Mouse (Mus musculus): ENCODE results near the gene Smoc2. TPM values are rescaled to one million over a fixed set of nuclear protein-coding genes. Genes with fewer than 3 reads are reported as not detected.

The Smoc2 gene
- polyA plus RNA-seq, 1 experiment from 2014 or later, result 169 TPM

DNA sequence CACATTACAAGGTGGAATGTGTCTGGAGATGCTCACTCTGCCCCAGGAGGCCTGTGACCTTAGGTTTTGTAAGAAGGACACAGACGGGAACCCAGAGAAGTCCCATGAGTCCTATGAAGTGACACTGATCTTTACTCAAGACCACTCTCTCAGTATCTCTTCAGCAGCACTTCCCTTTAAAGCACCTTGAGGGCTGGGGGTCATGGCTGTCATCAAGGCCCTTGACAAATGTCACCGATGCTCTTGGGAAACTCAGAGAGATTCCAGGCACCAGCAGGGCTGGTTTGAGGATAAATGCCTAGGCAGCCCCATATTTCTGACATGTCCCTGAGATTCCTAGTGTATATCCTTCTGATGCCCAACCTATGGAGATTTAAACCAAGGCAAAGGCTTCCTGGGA, 113.1 kb downstream of the Smoc2 start:
- Histone ChIP-seq H3K9ac (no peak overlapping the region), H3K4me3 (no peak overlapping the region), H3K36me3 (peaks cover 4% of the 10 kb centered on the region; the same call in 1 of the 2 replicates), H3K4me2 (replicated peaks) (no peak overlapping the region), H3K9me3 (no peaks in the 10 kb centered on the region), H3K27me3 (no peaks in the 10 kb centered on the region), H3K27ac (no peak overlapping the region), H3K4me1 (peaks cover 28% of the 10 kb centered on the region)
- no peak for ATAC-seq (ENCODE audit: low FRiP score, low read depth)
- 69% methylated on average over 2 of the region's 2 CpGs for WGBS

DNA sequence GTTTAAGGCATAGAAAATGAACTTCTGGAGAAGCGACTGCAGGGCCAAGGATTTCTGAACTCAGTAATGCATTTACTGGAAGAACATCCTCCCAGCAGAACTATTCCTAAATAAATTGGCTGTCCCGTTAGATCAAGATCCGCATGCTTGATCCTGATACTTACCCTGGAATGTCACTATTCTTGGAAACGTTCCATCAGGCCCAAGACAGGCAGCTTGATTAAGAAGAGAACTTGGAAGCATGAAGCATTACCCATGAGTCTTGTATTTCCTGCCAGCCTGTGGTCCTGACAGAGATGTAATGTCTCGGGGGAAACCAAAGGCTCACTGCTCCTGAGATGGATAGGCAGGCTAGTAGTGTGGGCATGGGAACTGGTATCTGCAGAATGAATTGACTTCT, 115.6 kb downstream of the Smoc2 start:
- H3K27me3 ChIP-seq, result no peaks in the 10 kb centered on the region

DNA sequence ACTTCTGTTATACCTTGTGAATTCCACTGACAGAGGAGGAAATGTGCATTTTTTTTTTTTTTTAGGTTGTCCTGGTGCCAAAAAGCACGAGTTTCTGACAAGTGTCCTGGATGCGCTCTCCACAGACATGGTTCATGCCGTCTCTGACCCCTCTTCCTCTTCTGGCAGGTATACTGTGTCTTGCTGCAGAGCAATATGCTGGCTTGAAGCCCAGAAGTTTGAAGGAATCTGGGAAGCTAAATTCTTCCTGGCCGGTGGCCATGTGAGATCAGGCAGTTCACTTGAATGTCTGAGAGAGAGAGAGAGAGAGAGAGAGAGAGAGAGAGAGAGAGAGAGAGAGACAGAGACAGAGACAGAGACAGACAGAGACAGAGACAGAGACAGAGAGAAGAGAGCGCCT, 118.2 kb downstream of the Smoc2 start:
- WGBS, result 57% methylated on average over 5 of the region's 5 CpGs
- Histone ChIP-seq H3K27me3 (no peaks in the 10 kb centered on the region), H3K27ac (no peak overlapping the region), H3K4me3 (no peak overlapping the region), H3K9me3 (no peaks in the 10 kb centered on the region), H3K4me2 (replicated peaks) (no peak overlapping the region), H3K9ac (no peak overlapping the region), H3K4me1 (peaks cover 30% of the 10 kb centered on the region), H3K36me3 (peaks cover 15% of the 10 kb centered on the region)
- 0 out of 2 replicates have a peak, but pooled peaks have one; percentile 58 for ATAC-seq (ENCODE audit: low FRiP score, low read depth)

More for the DNA sequence above, 115.6 kb downstream of the Smoc2 start:
- Histone ChIP-seq H3K36me3 (peaks cover 14% of the 10 kb centered on the region), H3K4me2 (replicated peaks) (no peak overlapping the region), H3K4me1 (peaks cover 26% of the 10 kb centered on the region), H3K4me3 (no peak overlapping the region), H3K27ac (no peak overlapping the region), H3K9ac (no peak overlapping the region), H3K9me3 (no peaks in the 10 kb centered on the region)
- WGBS, result 81% methylated on average over 5 of the region's 5 CpGs
- ATAC-seq (ENCODE audit: low FRiP score, low read depth), result no peak

DNA sequence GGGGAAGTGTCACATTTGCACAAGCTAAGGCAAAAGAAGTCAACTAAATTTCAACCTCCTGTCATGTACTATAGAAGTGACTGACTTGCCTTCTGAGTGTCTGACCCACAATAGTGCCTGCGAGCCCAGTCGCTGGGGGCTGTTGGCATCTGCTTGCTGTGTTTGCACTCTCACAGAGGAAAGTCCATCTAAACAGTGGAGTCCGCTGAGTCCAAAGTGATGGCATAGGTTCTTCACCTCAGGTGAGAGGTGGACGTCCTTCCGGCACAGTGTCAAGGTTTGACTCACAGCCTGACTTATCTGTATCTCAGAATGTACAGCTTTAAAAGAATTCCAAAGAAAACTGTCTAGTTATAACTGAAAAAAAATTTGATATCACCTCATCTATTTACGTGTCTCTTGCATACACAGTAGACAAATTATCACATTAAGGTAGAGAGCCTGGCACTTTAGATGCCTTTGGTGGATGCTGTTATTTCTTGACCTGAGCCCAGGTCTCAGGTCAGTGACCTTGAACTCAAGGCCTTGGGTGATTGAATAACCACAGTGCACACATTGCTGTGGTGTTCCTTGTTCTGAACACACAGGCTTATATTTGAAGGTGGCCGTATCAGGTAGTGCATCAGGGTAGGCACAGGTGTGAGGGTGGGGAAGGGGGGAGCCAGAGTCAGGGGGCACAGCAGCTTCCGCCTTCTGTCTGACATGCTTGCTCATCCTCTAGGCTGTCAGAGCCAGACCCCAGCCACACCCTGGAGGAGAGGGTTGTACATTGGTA, 119.5 kb downstream of the Smoc2 start:
- Histone ChIP-seq H3K27ac (no peak overlapping the region), H3K27me3 (no peaks in the 10 kb centered on the region), H3K9ac (no peak overlapping the region), H3K36me3 (peaks cover 19% of the 10 kb centered on the region), H3K9me3 (no peaks in the 10 kb centered on the region), H3K4me3 (no peak overlapping the region), H3K4me2 (replicated peaks) (no peak overlapping the region), H3K4me1 (peaks cover 24% of the 10 kb centered on the region)
- no peak for ATAC-seq (ENCODE audit: low FRiP score, low read depth)
- WGBS, result 92% methylated on average over 8 of the region's 8 CpGs

GRCm38 (mm10) chr17:14400960-14401359, 121.7 kb downstream of the Smoc2 start:
- WGBS, result 69% methylated on average over 5 of the region's 5 CpGs
- H3K4me1 ChIP-seq, result peaks cover 22% of the 10 kb centered on the region
- H3K9me3 ChIP-seq, result no peaks in the 10 kb centered on the region
- H3K4me3 ChIP-seq, result no peak overlapping the region
- H3K36me3 ChIP-seq, result peaks cover 31% of the 10 kb centered on the region
- H3K9ac ChIP-seq, result no peak overlapping the region
- no peaks in the 10 kb centered on the region for H3K27me3 ChIP-seq
- ATAC-seq (ENCODE audit: low FRiP score, low read depth), result no peak
- no peak overlapping the region for H3K4me2 ChIP-seq (replicated peaks)
- H3K27ac ChIP-seq, result no peak overlapping the region

DNA sequence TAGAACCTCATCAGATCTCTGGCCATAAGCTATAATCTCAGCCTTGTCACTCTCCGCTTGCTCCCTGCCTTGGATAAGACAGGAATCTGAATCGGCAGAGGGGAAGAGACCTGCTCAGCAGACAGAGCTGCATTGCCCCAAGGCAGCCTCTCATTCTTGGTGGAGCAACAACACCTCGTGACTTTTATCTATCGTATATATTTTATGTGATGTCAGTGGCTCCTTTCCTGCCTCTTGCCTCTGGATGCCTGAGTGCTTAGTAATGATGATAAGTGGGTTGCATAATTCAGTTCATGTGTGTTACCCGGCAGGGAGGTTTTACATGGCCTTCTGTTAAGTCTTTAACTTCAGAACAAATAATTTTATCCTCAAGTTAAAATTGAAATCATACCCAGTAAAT, 128.6 kb downstream of the Smoc2 start:
- Histone ChIP-seq H3K9ac (no peak overlapping the region), H3K27ac (no peak overlapping the region), H3K27me3 (no peaks in the 10 kb centered on the region), H3K4me2 (replicated peaks) (no peak overlapping the region), H3K9me3 (no peaks in the 10 kb centered on the region), H3K36me3 (peaks cover 18% of the 10 kb centered on the region; the same call in 1 of the 2 replicates), H3K4me3 (no peak overlapping the region), H3K4me1 (no peaks in the 10 kb centered on the region; the same call in none of the 2 replicates)
- ATAC-seq (ENCODE audit: low FRiP score, low read depth), result no peak
- 38% methylated on average over 5 of the region's 5 CpGs for WGBS

DNA sequence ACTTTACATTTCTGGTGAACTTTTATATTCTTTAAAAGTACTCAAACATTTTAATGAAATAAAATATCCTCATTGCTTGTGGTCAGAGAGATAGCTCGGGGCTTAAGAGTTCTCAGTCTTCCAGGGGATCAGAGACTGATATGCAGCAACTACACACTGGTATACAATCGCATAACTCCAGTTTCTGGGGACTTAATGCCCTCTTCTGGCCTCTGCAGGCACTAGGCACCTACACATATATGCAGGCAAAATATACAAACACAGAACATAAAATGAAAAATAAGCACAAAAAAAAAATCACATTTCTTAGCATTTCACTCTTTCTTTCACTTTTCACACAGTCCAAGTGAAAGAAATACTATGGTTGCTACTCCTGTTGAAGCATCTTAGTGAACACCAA, 133.2 kb downstream of the Smoc2 start:
- 78% methylated on average over 2 of the region's 2 CpGs for WGBS
- Histone ChIP-seq H3K27me3 (no peaks in the 10 kb centered on the region), H3K9ac (no peak overlapping the region), H3K27ac (no peak overlapping the region), H3K4me2 (replicated peaks) (no peak overlapping the region), H3K4me1 (peaks cover 9% of the 10 kb centered on the region), H3K4me3 (no peak overlapping the region), H3K36me3 (no peaks in the 10 kb centered on the region), H3K9me3 (no peaks in the 10 kb centered on the region)
- no peak for ATAC-seq (ENCODE audit: low FRiP score, low read depth)

DNA sequence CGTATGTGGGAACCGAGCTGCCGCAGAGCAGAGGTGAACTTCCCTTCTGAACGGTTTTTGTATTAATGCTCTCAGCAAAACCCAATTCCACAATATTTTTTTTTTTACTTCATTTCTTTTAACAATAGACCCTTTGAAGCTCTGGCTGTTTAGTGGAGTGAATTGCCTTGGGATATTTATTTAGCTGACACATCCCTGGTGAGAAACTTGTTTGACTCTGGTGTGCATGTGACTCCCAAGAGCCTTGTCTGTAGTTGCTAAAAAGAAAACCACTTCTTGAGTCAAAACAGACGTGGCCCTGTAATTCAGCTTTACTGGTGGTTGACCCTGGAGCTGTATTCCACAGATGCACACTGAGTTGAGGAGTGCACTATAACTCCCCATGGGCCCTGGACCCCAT, 135.2 kb downstream of the Smoc2 start:
- no peak overlapping the region for H3K4me3 ChIP-seq
- H3K9ac ChIP-seq, result no peak overlapping the region
- ATAC-seq (ENCODE audit: low FRiP score, low read depth), result no peak
- 42% methylated on average over 5 of the region's 5 CpGs for WGBS
- no peaks in the 10 kb centered on the region for H3K27me3 ChIP-seq
- no peak overlapping the region for H3K27ac ChIP-seq
- no peaks in the 10 kb centered on the region for H3K9me3 ChIP-seq
- no peak overlapping the region for H3K4me2 ChIP-seq (replicated peaks)
- H3K36me3 ChIP-seq, result no peaks in the 10 kb centered on the region
- peaks cover 17% of the 10 kb centered on the region for H3K4me1 ChIP-seq

GRCm38 (mm10) chr17:14420460-14421046, 141.2 kb downstream of the Smoc2 start:
- H3K27ac ChIP-seq, result peak overlapping the region; percentile 34; the same call in 1 of the 2 replicates
- no peak overlapping the region for H3K9ac ChIP-seq
- peaks cover 21% of the 10 kb centered on the region for H3K4me1 ChIP-seq
- no peaks in the 10 kb centered on the region for H3K9me3 ChIP-seq
- WGBS, result 45% methylated on average over 8 of the region's 8 CpGs
- no peaks in the 10 kb centered on the region for H3K36me3 ChIP-seq
- no peak overlapping the region for H3K4me3 ChIP-seq
- H3K27me3 ChIP-seq, result no peaks in the 10 kb centered on the region
- H3K4me2 ChIP-seq (replicated peaks), result no peak overlapping the region
- ATAC-seq (ENCODE audit: low FRiP score, low read depth), result peak; percentile 37; the same call in 1 of the 2 replicates

DNA sequence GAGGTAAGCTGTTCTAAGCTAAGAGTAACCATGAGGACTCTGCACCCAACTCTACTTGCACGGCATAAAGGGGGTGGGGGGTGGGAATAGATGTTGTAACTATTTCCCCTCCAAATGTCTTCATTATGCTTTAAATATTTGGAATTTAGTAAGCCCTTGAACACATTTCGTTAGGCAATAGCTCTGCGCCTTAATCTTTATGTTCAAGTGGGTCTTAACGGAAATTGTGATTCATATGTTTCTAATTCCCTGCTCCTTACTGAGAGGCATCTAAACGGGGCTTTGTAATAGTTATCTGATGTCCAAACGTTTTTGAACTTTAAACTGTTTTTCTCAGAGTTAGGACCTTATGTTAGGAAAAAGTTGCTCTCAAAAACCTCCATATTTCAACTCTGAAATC, 147.2 kb downstream of the Smoc2 start:
- peak overlapping the region; percentile 72; the same call in 1 of the 2 replicates for H3K27ac ChIP-seq
- H3K9me3 ChIP-seq, result no peaks in the 10 kb centered on the region
- H3K4me1 ChIP-seq, result peaks cover 24% of the 10 kb centered on the region
- ATAC-seq (ENCODE audit: low FRiP score, low read depth), result no peak
- no peak overlapping the region for H3K4me3 ChIP-seq
- no peaks in the 10 kb centered on the region for H3K27me3 ChIP-seq
- WGBS, result 15% methylated on average over 6 of the region's 6 CpGs
- no peaks in the 10 kb centered on the region for H3K36me3 ChIP-seq
- H3K4me2 ChIP-seq (replicated peaks), result no peak overlapping the region
- no peak overlapping the region for H3K9ac ChIP-seq

GRCm38 (mm10) chr17:14434717-14435116, 155.4 kb downstream of the Smoc2 start:
- H3K27me3 ChIP-seq, result no peaks in the 10 kb centered on the region
- peak overlapping the region; percentile 52; the same call in 1 of the 2 replicates for H3K27ac ChIP-seq
- no peaks in the 10 kb centered on the region for H3K36me3 ChIP-seq
- H3K4me1 ChIP-seq, result peaks cover 15% of the 10 kb centered on the region
- H3K9ac ChIP-seq, result no peak overlapping the region
- peak; percentile 59; the same call in 1 of the 2 replicates for ATAC-seq (ENCODE audit: low FRiP score, low read depth)
- H3K9me3 ChIP-seq, result no peaks in the 10 kb centered on the region
- no peak overlapping the region for H3K4me2 ChIP-seq (replicated peaks)
- 39% methylated on average over 4 of the region's 4 CpGs for WGBS
- no peak overlapping the region for H3K4me3 ChIP-seq

- no peak overlapping the region for H3K9ac ChIP-seq
- H3K36me3 ChIP-seq, result no peaks in the 10 kb centered on the region
- H3K4me2 ChIP-seq (replicated peaks), result no peak overlapping the region
- no peak for ATAC-seq (ENCODE audit: low FRiP score, low read depth)
- no peaks in the 10 kb centered on the region for H3K9me3 ChIP-seq
- no peak overlapping the region for H3K27ac ChIP-seq
- H3K27me3 ChIP-seq, result no peaks in the 10 kb centered on the region
- no peaks in the 10 kb centered on the region for H3K4me1 ChIP-seq
- no peak overlapping the region for H3K4me3 ChIP-seq
- 73% methylated on average over 5 of the region's 5 CpGs for WGBS
Observed at GRCm38 (mm10) chr17:14445611-14446010, 166.3 kb downstream of the Smoc2 start.

All from limb, embryonic 13.5 days (tissue).